In the genomic region with DNA sequence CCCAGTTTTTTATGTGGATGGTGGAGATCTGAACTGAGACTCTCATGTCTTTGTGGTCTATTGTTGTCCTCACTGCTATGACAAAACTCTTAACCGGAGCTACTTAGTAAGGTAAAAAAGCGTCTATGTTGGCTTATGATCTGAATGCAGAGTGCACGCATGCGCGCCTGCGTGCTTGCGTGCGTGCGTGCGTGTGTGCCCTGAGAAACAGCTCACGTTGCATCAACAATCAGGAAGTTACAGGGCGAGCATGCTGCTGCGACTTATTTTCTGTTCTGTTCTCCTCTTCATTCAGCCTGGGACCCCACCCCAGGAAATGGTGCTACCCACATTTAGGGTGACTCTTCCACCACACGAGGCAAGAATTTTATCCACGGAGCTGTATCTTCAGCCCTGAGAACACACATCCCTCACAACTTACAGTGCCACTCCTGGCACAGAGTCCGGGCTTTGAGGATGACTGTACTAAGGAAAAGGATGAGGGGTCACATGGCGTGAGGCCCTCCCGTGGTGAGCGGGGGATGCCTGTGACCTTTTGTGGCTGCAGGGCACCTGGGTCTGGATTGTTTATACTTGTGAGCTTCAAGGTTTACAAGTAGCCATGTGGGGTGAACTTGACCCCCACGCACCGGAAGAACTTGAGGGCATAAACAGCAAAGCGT, we compare ENCODE assay signal across 14 mouse cellular contexts.
DNase-seq lines count a peak whose midpoint lies in the region; ATAC-seq and TF ChIP-seq lines count a peak whose summit lies in the region.
"Had no signal": no experiment of that assay in that cellular context is flagged by ENCODE, and none has a peak within 500 bp of the region (broad histone marks: within the 10 kb centered on the region; RNA-seq: fewer than 3 reads in every experiment).

No protein-coding gene starts in this region.

- no peaks in the 10 kb centered on the region for H3K9me3 ChIP-seq in lung, embryonic 14.5 days (ENCODE audit: low read depth, low read length)
- H3K9me3 ChIP-seq in forebrain, embryonic 10.5 days: no peaks in the 10 kb centered on the region
- H3K9me3 ChIP-seq: embryonic facial prominence, embryonic 13.5 days; midbrain, embryonic 15.5 days had no signal

- POLR2A ChIA-PET in Patski (lab: Charles Lee): interaction anchor here (0.9 to 1.6 kb wide), 2 partner anchors 12 to 83 kb away, joined by 4 to 5 read pairs; no protein-coding TSS in a partner anchor

- DNase-seq in lung, embryonic 14.5 days: peak; percentile 41
- no peak for DNase-seq in lung, postnatal 14 days
- DNase-seq in Patski (ENCODE audit: low read depth, low spot score): peak; percentile 20
- peak; percentile 45 for DNase-seq in induced T-regulatory cell, adult 2 months (ENCODE audit: low read depth)
- DNase-seq in naive thymus-derived CD4-positive, alpha-beta T cell, adult 2 months (ENCODE audit: low read depth): peak; percentile 58
- no peak for DNase-seq in left cerebral cortex, adult 2 months (ENCODE audit: extremely low spot score in 1 of 2, low spot score in 2 of 2)
- no peak for DNase-seq in forebrain, embryonic 10.5 days (ENCODE audit: extremely low spot score, low spot score)
- DNase-seq: cerebellum, adult 8-10 months; heart, postnatal 14 days; lung, adult 2 months; right cerebral cortex, postnatal 14 days had no signal

- intact Hi-C loops in left cerebral cortex, adult 2 months (cut with DNase I): no loop called here

- TF ChIP-seq CTCF in lung, embryonic 14.5 days (IDR thresholded peaks at IDR 0.05; ENCODE audit: low read depth): no peak
- no peak for TF ChIP-seq CTCF in Patski (IDR thresholded peaks at IDR 0.05)
- TF ChIP-seq CTCF in left cerebral cortex, adult 2 months (IDR thresholded peaks at IDR 0.05): no peak

- in situ Hi-C loops in Patski (cut with MboI; ENCODE audit: low pct_unique_long_range_greater_than_20kb): no loop called here

- ATAC-seq in lung, embryonic 14.5 days (ENCODE audit: insufficient read depth): no peak
- ATAC-seq in Patski: no peak
- ATAC-seq: forebrain, embryonic 16.5 days; midbrain, embryonic 15.5 days had no signal

- no peaks in the 10 kb centered on the region for H3K27me3 ChIP-seq in lung, embryonic 14.5 days (ENCODE audit: insufficient read depth, low read length)
- H3K27me3 ChIP-seq in Patski: no peaks in the 10 kb centered on the region
- no peaks in the 10 kb centered on the region for H3K27me3 ChIP-seq in forebrain, embryonic 10.5 days (ENCODE audit: poor library complexity, severe bottlenecking)
- H3K27me3 ChIP-seq: embryonic facial prominence, embryonic 13.5 days; midbrain, embryonic 15.5 days had no signal

- H3K36me3 ChIP-seq in lung, embryonic 14.5 days (ENCODE audit: insufficient read depth): no peaks in the 10 kb centered on the region
- no peaks in the 10 kb centered on the region for H3K36me3 ChIP-seq in forebrain, embryonic 10.5 days (replicated peaks)
- H3K36me3 ChIP-seq: embryonic facial prominence, embryonic 13.5 days; midbrain, embryonic 15.5 days had no signal

- H3K4me3 ChIP-seq in lung, embryonic 14.5 days (ENCODE audit: low read depth, low read length): no peak overlapping the region
- H3K4me3 ChIP-seq in left cerebral cortex, adult 2 months: no peak overlapping the region
- H3K4me3 ChIP-seq in forebrain, embryonic 10.5 days: no peak overlapping the region
- H3K4me3 ChIP-seq: embryonic facial prominence, embryonic 13.5 days; midbrain, embryonic 15.5 days had no signal

- no peak overlapping the region for H3K27ac ChIP-seq in lung, embryonic 14.5 days (ENCODE audit: low read depth)
- no peak overlapping the region for H3K27ac ChIP-seq in left cerebral cortex, adult 2 months
- no peak overlapping the region for H3K27ac ChIP-seq in forebrain, embryonic 10.5 days
- H3K27ac ChIP-seq: embryonic facial prominence, embryonic 13.5 days; midbrain, embryonic 15.5 days had no signal

- 67% methylated on average over 22 of the region's 22 CpGs for WGBS in lung, embryonic 14.5 days
- 89% methylated on average over 22 of the region's 22 CpGs for WGBS in forebrain, embryonic 10.5 days

- no peaks in the 10 kb centered on the region for H3K4me1 ChIP-seq in lung, embryonic 14.5 days (ENCODE audit: insufficient read depth)
- peaks cover 22% of the 10 kb centered on the region for H3K4me1 ChIP-seq in forebrain, embryonic 10.5 days
- H3K4me1 ChIP-seq: midbrain, embryonic 15.5 days had no signal

- CTCF ChIA-PET in Patski (lab: Charles Lee): interaction anchor here (1.3 to 1.5 kb wide), 2 partner anchors 19 to 83 kb away, joined by 3 to 4 read pairs; no protein-coding TSS in a partner anchor

- H3K4me2 ChIP-seq in lung, embryonic 14.5 days: no peak overlapping the region
- H3K4me2 ChIP-seq: embryonic facial prominence, embryonic 13.5 days; midbrain, embryonic 15.5 days had no signal

- no peak overlapping the region for H3K9ac ChIP-seq in lung, embryonic 14.5 days
- H3K9ac ChIP-seq: embryonic facial prominence, embryonic 13.5 days; midbrain, embryonic 15.5 days had no signal

Comparison
In these comparisons a context has a peak if more than half of its experiments do, and no peak if none do; other contexts are left out.
1. DNase-seq: peak in lung, embryonic 14.5 days (single experiment), Patski (single experiment), induced T-regulatory cell, adult 2 months (single experiment) and naive thymus-derived CD4-positive, alpha-beta T cell, adult 2 months (single experiment); none in lung, postnatal 14 days (single experiment), left cerebral cortex, adult 2 months (0 of 2) and forebrain, embryonic 10.5 days (single experiment).